Mouse (Mus musculus) intestine, embryonic 16.5 days (tissue): ENCODE results near the gene Nbr1. TPM values are rescaled to one million over a fixed set of nuclear protein-coding genes. Genes with fewer than 3 reads are reported as not detected.
"Not testable (repeated sequence)": the region's sequence is repeated elsewhere in the genome, so short reads cannot be mapped to it uniquely, and the experiment has no call there.

ENCODE experiments used
- ATAC-seq: fragments of 200-750 bp; cut with Nextera tagmentation; 2 replicates; pipeline ENCODE4 v1.8.0; 2017; ENCODE audit warnings: moderate TSS enrichment, moderate library complexity
- H3K27ac ChIP-seq: fragments of 300-500 bp; sonication (generic); 2 replicates; pipeline ENCODE4 v1.5.1; 2014; ENCODE audit warnings: mild to moderate bottlenecking, low read length
- H3K27me3 ChIP-seq: fragments of 300-500 bp; sonication (generic); replicated peaks from 2 replicates; pipeline ENCODE4 v1.6.1; 2014; ENCODE audit warnings: low read length, control low read depth, mixed read lengths; ENCODE audit not compliant: control insufficient read depth, insufficient read depth
- H3K36me3 ChIP-seq: fragments of 300-500 bp; sonication (generic); 2 replicates; pipeline ENCODE4 v1.6.1; 2014; ENCODE audit warnings: low read length, control low read depth; ENCODE audit not compliant: control insufficient read depth, insufficient read depth
- H3K4me1 ChIP-seq: fragments of 300-500 bp; sonication (generic); 2 replicates; pipeline ENCODE4 v1.6.1; 2014; ENCODE audit warnings: low read length, control low read depth, mixed read lengths; ENCODE audit not compliant: control insufficient read depth, insufficient read depth
- H3K4me2 ChIP-seq: fragments of 300-500 bp; sonication (generic); 2 replicates; pipeline ENCODE4 v1.6.1; 2014; ENCODE audit warnings: low read depth, low read length, control low read depth
- H3K4me3 ChIP-seq: fragments of 300-500 bp; sonication (generic); 2 replicates; pipeline ENCODE4 v1.5.1; 2014; ENCODE audit warnings: mild to moderate bottlenecking, low read length
- H3K9ac ChIP-seq: fragments of 300-500 bp; sonication (generic); 2 replicates; pipeline ENCODE4 v1.6.1; 2014; ENCODE audit warnings: low read depth, low read length
- H3K9me3 ChIP-seq: fragments of 300-500 bp; sonication (generic); 2 replicates; pipeline ENCODE4 v1.6.1; 2016; ENCODE audit warnings: low read length, control low read depth; ENCODE audit not compliant: control insufficient read depth
- WGBS: fragments of 180-500 bp; shearing (Covaris S2); extraction: QIAGEN DNeasy Blood & Tissue Kit; methylation state at CpG from one replicate; pipeline ENCODE4 v1.1.7; 2014; 5-methylcytosine and 5-hydroxymethylcytosine counted together
- polyA plus RNA-seq: library from polyadenylated mRNA; unstranded; fragments of >200 nt; fragmentation: Nextera tagmentation; extraction: Ambion mirVana; gene quantifications from 2 replicates; pipeline ENCODE4 v1.2.1, GENCODE M21; 2015

The Nbr1 gene
- polyA plus RNA-seq, 1 experiment from 2014 or later, result 56.2 TPM

DNA sequence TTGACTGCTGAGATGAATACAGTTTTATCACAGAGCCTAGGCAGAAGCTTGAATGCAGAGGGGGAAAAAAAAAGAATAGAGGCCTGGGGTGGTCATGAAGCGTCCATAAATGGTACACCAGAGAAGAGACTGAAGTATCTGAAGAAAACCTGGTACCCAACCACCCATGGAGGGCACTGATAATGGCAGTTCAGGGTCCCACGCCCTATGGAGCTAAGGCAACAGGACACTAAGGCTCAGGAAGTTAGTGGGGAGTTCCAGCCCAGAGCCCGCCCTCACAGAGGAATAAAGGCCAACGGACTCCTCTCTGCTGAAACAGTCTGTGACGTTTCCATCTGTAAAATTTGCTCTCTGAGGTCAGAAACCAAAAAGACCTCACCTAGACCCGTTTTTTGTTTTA, 63.4 kb downstream of the Nbr1 start:
- H3K9ac ChIP-seq, result no peak overlapping the region
- no peaks in the 10 kb centered on the region for H3K9me3 ChIP-seq
- H3K4me2 ChIP-seq, result no peak overlapping the region
- H3K27me3 ChIP-seq, result no peaks in the 10 kb centered on the region
- H3K36me3 ChIP-seq, result no peaks in the 10 kb centered on the region
- ATAC-seq, result no peak
- no peak overlapping the region for H3K27ac ChIP-seq
- peaks cover 5% of the 10 kb centered on the region for H3K4me1 ChIP-seq
- no peak overlapping the region for H3K4me3 ChIP-seq
- WGBS, result 73% methylated on average over 6 of the region's 6 CpGs

DNA sequence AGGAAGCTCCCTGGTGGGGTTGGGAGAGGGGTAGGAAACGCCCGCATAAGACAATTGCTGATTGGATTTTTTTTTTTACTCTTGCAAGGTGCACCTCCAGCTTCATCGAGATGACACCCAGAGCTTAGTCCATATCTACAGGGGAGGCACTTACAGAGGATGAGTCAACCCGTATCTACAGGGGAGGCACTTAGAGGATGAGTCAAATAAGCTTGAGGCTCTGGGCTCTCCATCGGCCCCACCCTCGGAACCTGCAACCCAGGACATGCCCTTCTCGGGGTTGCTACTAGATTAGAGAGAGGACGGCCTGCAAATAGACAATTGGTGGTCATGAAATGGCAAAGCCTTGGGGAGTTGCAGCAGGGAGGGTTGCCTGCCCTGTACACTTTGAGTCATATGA, 64.2 kb downstream of the Nbr1 start:
- H3K36me3 ChIP-seq, result no peaks in the 10 kb centered on the region
- no peak overlapping the region for H3K27ac ChIP-seq
- no peak overlapping the region for H3K4me3 ChIP-seq
- no peaks in the 10 kb centered on the region for H3K27me3 ChIP-seq
- no peak overlapping the region for H3K9ac ChIP-seq
- 85% methylated on average over 8 of the region's 8 CpGs for WGBS
- no peaks in the 10 kb centered on the region for H3K9me3 ChIP-seq
- no peaks in the 10 kb centered on the region for H3K4me1 ChIP-seq
- ATAC-seq, result no peak
- no peak overlapping the region for H3K4me2 ChIP-seq

- Histone ChIP-seq H3K4me2 (no peak overlapping the region), H3K9ac (no peak overlapping the region), H3K36me3 (no peaks in the 10 kb centered on the region), H3K27me3 (no peaks in the 10 kb centered on the region), H3K27ac (no peak overlapping the region), H3K4me1 (no peaks in the 10 kb centered on the region), H3K4me3 (no peak overlapping the region), H3K9me3 (no peaks in the 10 kb centered on the region)
- no peak for ATAC-seq
- WGBS, result 24% methylated on average over 18 of the region's 18 CpGs
These were observed 65.2 kb downstream of the Nbr1 start for GRCm38 (mm10) chr11:101616948-101617767.

GRCm38 (mm10) chr11:101617849-101618248, 65.9 kb downstream of the Nbr1 start:
- no peak overlapping the region for H3K4me3 ChIP-seq
- H3K4me2 ChIP-seq, result no peak overlapping the region

GRCm38 (mm10) chr11:101618596-101618995, 66.6 kb downstream of the Nbr1 start:
- Histone ChIP-seq H3K4me1 (no peaks in the 10 kb centered on the region), H3K36me3 (no peaks in the 10 kb centered on the region), H3K9ac (no peak overlapping the region), H3K27ac (no peak overlapping the region), H3K4me2 (no peak overlapping the region), H3K4me3 (no peak overlapping the region), H3K27me3 (no peaks in the 10 kb centered on the region), H3K9me3 (no peaks in the 10 kb centered on the region; the same call in 1 of the 2 replicates)
- WGBS, result 74% methylated on average over 3 of the region's 3 CpGs
- no peak for ATAC-seq

More at GRCm38 (mm10) chr11:101617849-101618248, 65.9 kb downstream of the Nbr1 start:
- no peaks in the 10 kb centered on the region for H3K27me3 ChIP-seq
- peak; percentile 72 for ATAC-seq
- H3K27ac ChIP-seq, result no peak overlapping the region
- H3K9ac ChIP-seq, result no peak overlapping the region
- H3K4me1 ChIP-seq, result no peaks in the 10 kb centered on the region
- no peaks in the 10 kb centered on the region for H3K36me3 ChIP-seq
- H3K9me3 ChIP-seq, result no peaks in the 10 kb centered on the region
- WGBS, result 10% methylated on average over 8 of the region's 8 CpGs

DNA sequence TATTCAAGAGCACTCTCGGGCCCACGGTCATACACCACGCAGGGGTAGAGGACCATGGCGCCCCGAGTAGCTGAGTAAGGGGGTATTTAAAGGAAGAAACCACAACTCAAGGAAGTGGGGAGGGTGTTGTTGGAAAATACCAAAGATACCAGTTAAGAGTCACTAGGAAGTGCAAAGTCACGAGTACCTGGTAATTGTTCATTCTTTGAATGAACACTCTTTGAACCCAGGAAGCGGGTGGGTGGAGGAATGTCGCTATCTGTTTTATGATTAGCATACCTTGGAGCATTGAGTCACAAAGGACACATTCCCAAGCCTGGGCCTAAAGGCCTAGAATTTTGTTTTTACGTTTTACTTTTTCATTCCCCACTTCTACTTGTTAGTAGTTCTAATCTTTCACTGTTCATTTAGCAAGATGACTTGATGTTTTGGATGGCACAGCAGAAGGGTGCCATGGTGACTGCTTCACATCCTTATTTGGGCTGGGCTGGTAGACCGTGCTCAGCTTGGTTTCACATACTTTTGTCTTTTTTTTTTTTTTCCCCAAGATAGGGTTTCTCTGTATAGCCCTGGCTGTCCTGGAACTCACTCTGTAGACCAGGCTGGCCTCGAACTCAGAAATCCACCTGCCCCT, 68.2 kb downstream of the Nbr1 start:
- not testable (repeated sequence) for H3K36me3 ChIP-seq, H3K9ac ChIP-seq, H3K27me3 ChIP-seq, ATAC-seq, H3K4me1 ChIP-seq, H3K27ac ChIP-seq, H3K4me3 ChIP-seq, H3K9me3 ChIP-seq, H3K4me2 ChIP-seq
- 83% methylated on average over 11 of the region's 11 CpGs for WGBS

GRCm38 (mm10) chr11:101626649-101626994, 74.7 kb downstream of the Nbr1 start:
- peak; percentile 30 for ATAC-seq
- Histone ChIP-seq H3K9ac (peak overlapping the region; percentile 62), H3K27me3 (no peaks in the 10 kb centered on the region), H3K4me1 (0 out of 2 replicates have a peak, but pooled peaks cover 2% of the 10 kb centered on the region), H3K27ac (peak overlapping the region; percentile 98), H3K9me3 (no peaks in the 10 kb centered on the region; the same call in 1 of the 2 replicates), H3K36me3 (no peaks in the 10 kb centered on the region), H3K4me3 (peak overlapping the region; percentile 45), H3K4me2 (peak overlapping the region; percentile 52)
- 4% methylated on average over 8 of the region's 8 CpGs for WGBS

GRCm38 (mm10) chr11:101626995-101627856, 75.3 kb downstream of the Nbr1 start, which contains the start of gene Rdm1:
Rdm1 (plus strand) TSS chr11:101627195.
- no peaks in the 10 kb centered on the region; the same call in 1 of the 2 replicates for H3K9me3 ChIP-seq
- peak within 1 kb of the TSS; percentile 70 for H3K4me3 ChIP-seq
- peak; percentile 95 for ATAC-seq
- under 1% methylated on average over 32 of the region's 34 CpGs for WGBS
- H3K27me3 ChIP-seq, result no peaks in the 10 kb centered on the region
- H3K27ac ChIP-seq, result peak within 1 kb of the TSS; percentile 100
- peak within 1 kb of the TSS; percentile 95 for H3K9ac ChIP-seq
- peak within 1 kb of the TSS; percentile 88 for H3K4me2 ChIP-seq
- 0 out of 2 replicates have a peak, but pooled peaks cover 2% of the 10 kb centered on the region for H3K4me1 ChIP-seq
- H3K36me3 ChIP-seq, result no peaks in the 10 kb centered on the region
